Mouse (Mus musculus): ENCODE measurements around the gene Sec22b. TPM values are rescaled to one million over a fixed set of nuclear protein-coding genes. Genes with fewer than 3 reads are reported as not detected.

Sec22b gene
- total RNA-seq, 2 experiments from 2014 or later, result 70.9 to 76.7 TPM

DNA sequence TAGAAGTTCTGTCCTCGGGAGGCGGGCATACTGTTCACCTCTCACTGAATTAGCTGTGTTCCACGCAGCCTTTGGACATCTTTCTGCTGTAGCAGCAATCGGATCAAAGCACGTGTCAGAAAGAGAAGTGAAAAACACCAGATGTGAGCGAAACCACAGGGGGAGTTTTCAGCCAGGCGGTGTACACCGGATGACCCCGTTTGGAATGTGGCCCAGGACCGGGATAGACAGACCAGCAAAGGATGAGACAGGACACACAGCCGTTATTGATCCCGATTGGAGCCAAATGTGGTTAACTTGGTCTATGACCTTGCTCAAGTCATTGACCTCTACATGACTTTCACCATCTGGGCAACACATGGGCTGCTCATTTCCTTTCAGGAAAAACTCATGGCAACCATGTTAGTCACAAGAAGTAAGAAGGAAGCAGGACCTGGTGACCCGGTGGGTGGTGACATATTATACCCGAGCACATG lies 63.9 kb downstream of the Sec22b start:
- intact Hi-C loops (cut with DNase I), result no loop called here
- peak in 1 of 2 experiments; percentile 22 for DNase-seq (ENCODE audit: low spot score in 2 of 2)

DNA sequence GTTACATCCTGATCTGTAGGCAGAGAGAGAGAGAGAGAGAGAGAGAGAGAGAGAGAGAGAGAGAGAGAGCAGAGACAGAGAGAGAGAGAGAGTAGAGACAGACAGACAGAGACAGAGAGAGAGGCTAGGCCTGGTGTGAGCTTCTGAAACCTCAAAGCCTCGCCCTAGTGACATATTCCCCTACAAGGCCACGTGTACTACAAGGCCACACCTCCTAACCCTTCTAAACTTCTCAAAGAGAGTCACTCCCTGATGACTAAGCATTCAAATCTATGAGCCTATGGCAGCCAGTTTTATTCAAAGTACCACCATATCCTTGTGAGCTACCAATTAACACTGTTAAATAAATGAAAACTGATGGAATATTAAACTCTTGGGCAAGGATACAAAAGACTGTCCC lies 66.6 kb downstream of the Sec22b start:
- intact Hi-C loops (cut with DNase I), result no loop called here
- no peak for DNase-seq (ENCODE audit: low spot score in 2 of 2)

DNA sequence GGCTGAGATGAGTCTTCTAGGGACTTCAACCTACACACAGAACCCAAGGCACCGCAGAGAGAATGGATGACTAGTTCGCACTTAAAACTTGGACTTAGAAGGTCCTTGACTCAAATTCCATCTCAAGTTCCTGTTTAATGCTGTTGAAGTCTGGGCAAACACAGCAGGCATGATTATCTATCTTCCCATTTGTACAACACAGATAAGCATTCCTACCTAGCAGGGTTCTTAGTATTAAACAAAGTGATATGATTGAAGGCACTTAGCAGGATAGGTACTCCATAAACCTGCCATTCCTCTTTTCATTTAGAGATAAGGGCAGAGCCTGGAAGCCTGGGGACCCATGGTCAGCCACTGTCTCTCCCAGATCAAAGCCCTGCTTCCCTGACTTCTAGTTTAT lies 67.2 kb downstream of the Sec22b start:
- DNase-seq (ENCODE audit: low spot score in 2 of 2), result no peak
- intact Hi-C loops (cut with DNase I), result no loop called here

DNA sequence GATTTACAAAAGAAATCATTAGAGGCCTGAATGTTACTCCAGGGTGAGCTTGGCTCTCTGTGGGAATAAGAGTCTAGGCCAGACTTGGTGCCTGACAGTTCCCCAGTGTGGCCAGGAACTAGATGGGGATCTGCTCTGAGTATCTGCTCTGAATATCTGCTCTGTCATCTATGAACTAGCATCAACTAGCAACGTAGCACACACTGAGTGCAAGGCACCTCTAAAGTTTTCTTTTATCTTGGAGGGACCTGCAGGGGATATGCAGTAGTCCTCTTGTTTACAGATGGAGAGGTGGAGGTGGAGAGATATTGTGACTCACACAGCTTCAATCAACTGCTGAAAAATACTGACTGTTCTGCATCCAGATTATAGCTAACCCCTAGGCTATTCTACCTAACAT lies 68.0 kb downstream of the Sec22b start:
- intact Hi-C loops (cut with DNase I), result no loop called here
- DNase-seq (ENCODE audit: low spot score in 2 of 2), result no peak

DNA sequence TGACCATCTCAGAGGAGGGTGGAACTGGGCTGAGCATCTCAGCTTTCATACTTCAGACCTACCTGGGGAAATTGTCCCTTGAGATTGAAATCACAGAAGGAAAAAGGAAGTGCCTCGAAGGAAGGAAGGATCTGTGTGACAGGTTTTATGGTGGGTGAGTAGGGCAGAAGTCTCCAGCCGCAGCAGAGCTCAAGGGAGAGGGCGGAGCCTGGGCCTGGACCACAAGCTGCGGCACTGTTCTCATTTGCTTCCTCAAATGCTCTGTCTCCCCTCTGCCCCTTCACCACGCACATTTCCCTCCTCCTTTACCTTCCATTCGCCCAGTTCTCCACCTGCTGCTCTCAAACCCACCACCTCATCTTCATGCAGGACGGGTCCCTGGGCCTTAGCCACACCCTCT lies 70.1 kb downstream of the Sec22b start:
- intact Hi-C loops (cut with DNase I), result no loop called here
- DNase-seq (ENCODE audit: low spot score in 2 of 2), result no peak

DNA sequence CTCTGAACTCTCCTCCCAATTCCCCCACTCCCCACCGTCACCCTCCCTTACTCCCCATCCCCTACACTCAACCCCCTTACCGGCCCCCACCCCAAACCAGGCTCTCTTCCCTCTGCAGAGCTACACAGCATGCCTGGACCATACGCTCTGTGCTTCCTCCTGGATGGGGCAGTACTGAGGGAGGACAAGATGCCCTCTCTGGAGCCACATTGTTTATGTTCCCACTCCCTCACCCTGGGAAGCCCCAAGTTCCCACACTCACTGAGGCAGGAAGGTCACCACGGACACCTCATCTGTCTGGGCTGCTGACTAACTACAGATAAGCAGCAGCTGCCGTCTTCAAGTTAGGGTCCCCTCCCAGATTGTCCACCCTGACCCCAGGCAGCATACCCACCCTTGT lies 71.2 kb downstream of the Sec22b start:
- intact Hi-C loops (cut with DNase I), result no loop called here
- no peak for DNase-seq (ENCODE audit: low spot score in 2 of 2)

DNA sequence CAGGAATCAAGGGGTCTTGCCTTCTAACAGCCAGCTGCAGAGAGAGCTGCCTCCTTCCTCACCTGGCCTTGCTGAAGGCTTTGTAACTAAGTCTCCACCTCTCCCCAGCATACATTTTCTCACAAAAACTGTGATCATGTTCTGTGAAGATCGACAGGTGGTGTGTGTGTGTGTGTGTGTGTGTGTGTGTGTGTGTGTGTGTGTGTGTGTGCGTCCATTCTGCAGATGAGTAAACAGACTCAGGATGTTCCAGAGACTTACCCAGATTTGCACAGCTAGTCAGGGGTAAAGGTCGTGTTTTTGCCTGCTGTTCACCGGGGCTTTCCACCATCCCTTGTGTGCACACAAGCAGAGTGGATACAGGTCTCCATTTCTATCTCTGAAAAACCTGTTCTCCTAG lies 71.7 kb downstream of the Sec22b start:
- intact Hi-C loops (cut with DNase I), result no loop called here

More for the DNA sequence above, 71.7 kb downstream of the Sec22b start:
- no peak for DNase-seq (ENCODE audit: low spot score in 2 of 2)

Other genes starting within 250 kb of the Sec22b start
- gene Prkab2, start 243.0 kb upstream of the Sec22b start, total RNA-seq (2021), result 10 to 100 TPM; 27.9 to 30.6 TPM
- not detected for gene Gm17651, start 226.5 kb upstream of the Sec22b start, total RNA-seq (2021)
- 100 to 1,000 TPM; 246 to 251 TPM for gene Pde4dip, start 12.5 kb upstream of the Sec22b start, total RNA-seq (2021)
- gene Notch2, start 112.3 kb downstream of the Sec22b start, total RNA-seq (2021), result 10 to 100 TPM; 12.9 to 15.3 TPM

All from left cerebral cortex, postnatal 25 days (tissue).